Mouse (Mus musculus) liver, embryonic 12.5 days (tissue): ENCODE data around the gene Thap7. TPM values are rescaled to one million over a fixed set of nuclear protein-coding genes. Genes with fewer than 3 reads are reported as not detected.
"Not testable (repeated sequence)": the region's sequence is repeated elsewhere in the genome, so short reads cannot be mapped to it uniquely, and the experiment has no call there.

Source experiments
- ATAC-seq: fragments of 200-750 bp; cut with Nextera tagmentation; 2 replicates; pipeline ENCODE4 v1.8.0; 2017; ENCODE audit warnings: moderate number of reproducible peaks, mild to moderate bottlenecking, moderate library complexity
- H3K27ac ChIP-seq: fragments of 300-500 bp; sonication (generic); 2 replicates; pipeline ENCODE4 v1.5.1; 2016; ENCODE audit warnings: mild to moderate bottlenecking
- H3K27me3 ChIP-seq: fragments of 300-500 bp; sonication (generic); replicated peaks from 2 replicates; pipeline ENCODE4 v1.6.1; 2016; ENCODE audit warnings: mild to moderate bottlenecking, moderate library complexity
- H3K36me3 ChIP-seq: fragments of 300-500 bp; sonication (generic); 2 replicates; pipeline ENCODE4 v1.6.1; 2016; ENCODE audit warnings: mild to moderate bottlenecking, moderate library complexity
- H3K4me1 ChIP-seq: fragments of 300-500 bp; sonication (generic); 2 replicates; pipeline ENCODE4 v1.6.1; 2016
- H3K4me2 ChIP-seq: fragments of 300-500 bp; sonication (generic); 2 replicates; pipeline ENCODE4 v1.6.1; 2016; ENCODE audit warnings: mild to moderate bottlenecking, moderate library complexity
- H3K4me3 ChIP-seq: fragments of 300-500 bp; sonication (generic); 2 replicates; pipeline ENCODE4 v1.5.1; 2016; ENCODE audit warnings: mild to moderate bottlenecking, moderate library complexity
- H3K9ac ChIP-seq: fragments of 300-500 bp; sonication (generic); 2 replicates; pipeline ENCODE4 v1.6.1; 2016; ENCODE audit warnings: mild to moderate bottlenecking, moderate library complexity
- H3K9me3 ChIP-seq: fragments of 300-500 bp; sonication (generic); replicated peaks from 2 replicates; pipeline ENCODE4 v1.6.1; 2016; ENCODE audit warnings: mild to moderate bottlenecking, moderate library complexity
- WGBS: fragments of 180-500 bp; shearing (Covaris S2); methylation state at CpG from one replicate; pipeline ENCODE4 v1.1.7; 2016; ENCODE audit not compliant: insufficient replicate concordance; 5-methylcytosine and 5-hydroxymethylcytosine counted together
- polyA plus RNA-seq: library from polyadenylated mRNA; unstranded; fragments of >200 nt; fragmentation: Nextera tagmentation; extraction: Ambion mirVana; gene quantifications from 2 replicates; pipeline ENCODE4 v1.2.1, GENCODE M21; 2016

Gene Thap7
- polyA plus RNA-seq, 1 experiment from 2014 or later: 36.6 TPM

DNA sequence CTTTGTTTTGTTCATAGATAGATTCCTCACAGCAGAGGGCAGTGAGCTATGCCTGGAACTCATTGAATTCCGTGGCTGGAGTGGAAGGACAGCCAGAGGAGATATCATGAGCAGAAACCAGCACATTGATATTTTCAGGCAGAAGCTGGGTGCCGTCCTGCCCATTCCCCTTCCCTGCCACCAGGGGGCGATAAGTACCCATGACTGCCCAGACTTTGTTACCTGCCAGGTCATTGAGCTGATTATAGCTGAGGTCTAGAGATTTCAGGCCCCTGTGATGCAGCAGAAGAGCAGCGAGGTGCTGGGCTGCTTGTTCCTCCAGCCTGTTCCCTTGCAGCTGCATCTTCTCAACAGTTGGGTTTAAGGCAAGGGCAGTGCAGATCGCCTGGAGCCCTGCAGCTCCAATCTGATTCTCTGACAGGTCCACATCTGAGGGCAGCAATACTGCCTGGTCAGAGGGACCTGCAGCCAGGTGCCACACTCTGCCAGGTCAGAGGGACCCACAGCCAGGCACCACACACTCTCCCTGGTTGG lies 27.1 kb upstream of the Thap7 start:
- WGBS: 2% methylated on average over 5 of the region's 5 CpGs
- no peaks in the 10 kb centered on the region for H3K36me3 ChIP-seq
- H3K4me1 ChIP-seq: peaks cover 71% of the 10 kb centered on the region
- no peak for ATAC-seq
- H3K9me3 ChIP-seq: no peaks in the 10 kb centered on the region
- H3K27ac ChIP-seq: no peak overlapping the region
- 0 out of 2 replicates have a peak overlapping the region, but pooled peaks have one; percentile 12 for H3K9ac ChIP-seq
- H3K27me3 ChIP-seq: peaks cover 40% of the 10 kb centered on the region
- H3K4me3 ChIP-seq: 0 out of 2 replicates have a peak overlapping the region, but pooled peaks have one; percentile 23
- H3K4me2 ChIP-seq: peak overlapping the region; percentile 56

DNA sequence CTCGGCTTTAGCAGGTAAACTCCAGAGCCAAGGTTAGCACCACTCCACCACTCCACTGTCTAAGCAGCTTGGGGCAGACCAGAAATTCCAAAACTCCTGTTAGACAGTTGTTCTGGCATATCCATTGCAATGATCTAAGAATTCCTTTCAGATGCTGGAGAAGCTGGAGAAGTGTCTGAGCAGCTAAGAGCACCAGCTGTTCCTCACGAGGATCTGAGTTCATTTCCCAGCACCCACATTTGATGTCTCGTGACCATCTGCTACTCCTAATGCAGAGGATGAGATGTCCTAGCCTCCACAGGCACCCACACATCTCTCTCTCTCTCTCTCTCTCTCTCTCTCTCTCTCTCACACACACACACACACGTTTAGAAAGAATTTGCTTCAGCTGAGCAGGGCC lies 26.0 kb upstream of the Thap7 start:
- 51% methylated on average over 4 of the region's 4 CpGs for WGBS
- H3K4me3 ChIP-seq: no peak overlapping the region
- H3K9me3 ChIP-seq: no peaks in the 10 kb centered on the region
- H3K27me3 ChIP-seq: peaks cover 33% of the 10 kb centered on the region
- no peak overlapping the region for H3K4me2 ChIP-seq
- H3K9ac ChIP-seq: no peak overlapping the region
- ATAC-seq: no peak
- no peak overlapping the region for H3K27ac ChIP-seq
- no peaks in the 10 kb centered on the region for H3K36me3 ChIP-seq
- peaks cover 67% of the 10 kb centered on the region for H3K4me1 ChIP-seq

DNA sequence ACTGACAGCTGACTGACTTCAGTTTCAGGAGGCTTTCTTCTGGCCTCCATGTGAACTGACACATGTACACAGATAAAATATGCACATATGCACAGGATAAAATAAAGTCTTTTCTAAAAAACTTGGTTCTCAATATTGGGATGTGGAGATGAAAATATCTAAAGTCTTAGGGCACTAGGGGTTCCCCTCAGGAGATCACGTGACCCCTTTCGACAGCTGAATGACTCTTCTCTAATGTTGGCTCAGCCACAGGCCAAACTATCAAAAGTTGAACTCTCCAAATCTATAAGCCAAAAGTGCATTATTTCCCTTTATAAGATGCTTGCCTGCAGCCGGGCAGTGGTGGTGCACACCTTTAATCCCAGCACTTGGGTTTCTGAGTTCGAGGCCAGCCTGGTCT lies 25.2 kb upstream of the Thap7 start:
- H3K4me1 ChIP-seq: peaks cover 60% of the 10 kb centered on the region
- no peak overlapping the region for H3K4me3 ChIP-seq

DNA sequence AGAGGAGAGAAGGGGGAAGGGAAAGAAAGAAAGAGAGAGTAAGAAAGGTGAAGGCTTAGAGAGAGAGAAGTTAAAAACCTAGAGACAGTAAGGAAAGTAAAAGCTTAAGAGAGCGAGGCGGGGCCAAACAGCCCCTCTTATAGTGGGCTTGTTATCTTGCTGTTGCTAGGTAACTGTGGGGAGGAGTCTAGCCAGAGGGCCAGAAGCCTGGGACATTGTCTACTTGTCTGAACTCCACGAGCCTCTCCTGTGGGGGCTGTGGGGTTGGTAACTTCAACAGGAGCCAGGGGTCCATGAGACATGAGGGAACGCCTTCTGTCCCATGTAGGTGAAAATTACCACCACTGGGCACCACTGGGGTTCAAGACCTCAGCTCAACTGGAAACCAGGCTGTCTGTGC lies 23.8 kb upstream of the Thap7 start:
- peak; percentile 69 for ATAC-seq
- H3K9ac ChIP-seq: peak overlapping the region; percentile 68
- 14% methylated on average over 4 of the region's 4 CpGs for WGBS
- peaks cover 16% of the 10 kb centered on the region; the same call in 1 of the 2 replicates for H3K27me3 ChIP-seq
- not testable (repeated sequence) for H3K36me3 ChIP-seq, H3K9me3 ChIP-seq
- peak overlapping the region; percentile 91 for H3K27ac ChIP-seq
- peak overlapping the region; percentile 91 for H3K4me2 ChIP-seq
- H3K4me3 ChIP-seq: peak overlapping the region; percentile 55
- H3K4me1 ChIP-seq: peaks cover 55% of the 10 kb centered on the region

More for the DNA sequence above, 25.2 kb upstream of the Thap7 start:
- Histone ChIP-seq H3K9me3 (no peaks in the 10 kb centered on the region), H3K36me3 (no peaks in the 10 kb centered on the region), H3K27ac (no peak overlapping the region), H3K4me2 (0 out of 2 replicates have a peak overlapping the region, but pooled peaks have one; percentile 91), H3K9ac (no peak overlapping the region), H3K27me3 (peaks cover 29% of the 10 kb centered on the region)
- no peak for ATAC-seq
- WGBS: 77% methylated on average over 4 of the region's 4 CpGs

DNA sequence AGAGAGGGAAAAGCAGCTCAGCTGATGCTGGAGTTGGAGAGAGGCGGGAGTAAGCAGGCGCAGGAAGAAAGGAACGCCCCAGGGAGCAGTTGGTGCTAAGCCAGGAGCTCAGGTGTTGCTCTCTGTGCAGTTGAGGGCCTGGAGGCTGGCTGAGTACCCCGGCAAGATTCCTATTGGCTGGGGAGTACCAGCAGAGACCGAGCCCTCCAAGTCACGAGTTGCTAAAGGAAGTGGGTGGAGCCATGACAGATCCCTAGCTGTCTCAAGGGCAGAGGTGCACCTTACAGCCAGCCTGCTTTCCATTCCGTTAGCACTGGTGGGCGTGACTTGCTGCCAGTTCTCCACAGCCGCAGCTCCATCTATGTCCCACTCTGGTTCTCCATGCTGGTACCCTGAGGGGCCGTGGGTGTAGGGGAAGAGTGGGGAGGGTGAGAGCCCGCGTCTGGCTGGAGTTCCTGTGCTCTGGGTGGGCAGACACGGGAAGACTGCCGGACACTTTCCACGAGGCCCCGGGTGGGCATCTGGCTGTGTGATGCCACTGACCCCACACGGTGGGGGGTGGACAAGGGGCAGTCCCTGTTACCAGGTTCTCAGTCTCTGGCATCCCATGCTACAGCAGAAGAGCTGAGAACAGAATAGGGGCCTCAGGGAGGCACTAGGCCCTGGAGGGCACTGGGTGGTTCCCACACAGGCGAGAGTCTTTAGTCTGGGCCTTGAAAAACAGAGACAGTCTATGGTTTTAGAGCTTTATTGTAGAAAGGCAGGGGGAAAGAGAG lies 23.2 kb upstream of the Thap7 start:
- H3K9me3 ChIP-seq: no peaks in the 10 kb centered on the region
- WGBS: 15% methylated on average over 18 of the region's 18 CpGs

DNA sequence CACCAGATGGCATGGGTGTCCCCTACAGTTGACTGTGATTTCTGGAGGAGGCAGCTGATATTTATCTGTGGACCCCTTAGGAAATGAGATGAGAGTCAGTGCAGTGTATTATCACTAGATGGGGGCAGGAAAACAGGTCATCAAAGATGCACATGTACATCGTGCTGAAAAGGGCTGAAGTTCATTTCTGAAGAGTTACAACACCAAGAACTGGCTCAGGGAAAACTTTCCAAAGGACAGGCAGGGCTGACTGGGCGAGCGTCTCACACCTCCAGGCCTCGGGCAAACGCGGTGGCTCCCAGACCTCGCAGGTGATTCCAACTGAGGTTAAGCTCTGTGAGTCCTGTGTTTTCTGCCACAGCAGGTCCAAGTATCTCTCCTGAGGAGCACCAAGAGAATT lies 21.9 kb upstream of the Thap7 start:
- ATAC-seq: no peak
- 0 out of 2 replicates have a peak, but pooled peaks cover 12% of the 10 kb centered on the region for H3K27me3 ChIP-seq
- no peak overlapping the region for H3K4me3 ChIP-seq
- H3K27ac ChIP-seq: no peak overlapping the region
- no peaks in the 10 kb centered on the region for H3K9me3 ChIP-seq
- 50% methylated on average over 7 of the region's 7 CpGs for WGBS
- no peak overlapping the region for H3K9ac ChIP-seq
- no peak overlapping the region for H3K4me2 ChIP-seq
- H3K4me1 ChIP-seq: peaks cover 39% of the 10 kb centered on the region
- H3K36me3 ChIP-seq: no peaks in the 10 kb centered on the region

More for the DNA sequence above, 23.2 kb upstream of the Thap7 start:
- H3K4me1 ChIP-seq: peaks cover 51% of the 10 kb centered on the region
- peak overlapping the region; percentile 91 for H3K27ac ChIP-seq
- peak overlapping the region; percentile 55 for H3K4me3 ChIP-seq
- H3K4me2 ChIP-seq: peak overlapping the region; percentile 91
- peak; percentile 90 for ATAC-seq
- H3K36me3 ChIP-seq: no peaks in the 10 kb centered on the region
- H3K9ac ChIP-seq: peak overlapping the region; percentile 68
- H3K27me3 ChIP-seq: peaks cover 10% of the 10 kb centered on the region; the same call in 1 of the 2 replicates

DNA sequence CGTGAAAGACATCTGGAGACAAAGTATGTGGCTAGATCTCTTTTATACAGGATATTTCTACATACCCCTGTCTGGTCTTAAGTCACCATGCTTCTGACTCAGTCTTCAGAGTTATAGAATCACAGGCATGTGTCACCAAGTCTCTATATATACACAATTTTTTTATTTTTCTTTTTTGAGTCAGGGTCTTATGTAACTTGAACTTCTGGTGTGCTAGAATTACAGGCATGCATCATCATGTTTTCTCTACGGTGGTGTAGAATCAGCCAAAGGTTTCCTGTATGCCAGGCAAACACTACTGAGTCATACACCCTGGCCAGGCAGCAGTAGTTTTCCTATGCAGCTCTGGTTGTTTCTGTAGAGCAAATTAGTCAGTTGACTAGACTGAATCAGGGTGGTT lies 11.7 kb upstream of the Thap7 start:
- Histone ChIP-seq H3K4me1 (no peaks in the 10 kb centered on the region), H3K9me3 (no peaks in the 10 kb centered on the region; the same call in 1 of the 2 replicates), H3K4me2 (no peak overlapping the region), H3K9ac (no peak overlapping the region), H3K27ac (no peak overlapping the region), H3K27me3 (peaks cover 39% of the 10 kb centered on the region), H3K4me3 (no peak overlapping the region), H3K36me3 (no peaks in the 10 kb centered on the region)
- 58% methylated on average over 2 of the region's 2 CpGs for WGBS
- no peak for ATAC-seq

DNA sequence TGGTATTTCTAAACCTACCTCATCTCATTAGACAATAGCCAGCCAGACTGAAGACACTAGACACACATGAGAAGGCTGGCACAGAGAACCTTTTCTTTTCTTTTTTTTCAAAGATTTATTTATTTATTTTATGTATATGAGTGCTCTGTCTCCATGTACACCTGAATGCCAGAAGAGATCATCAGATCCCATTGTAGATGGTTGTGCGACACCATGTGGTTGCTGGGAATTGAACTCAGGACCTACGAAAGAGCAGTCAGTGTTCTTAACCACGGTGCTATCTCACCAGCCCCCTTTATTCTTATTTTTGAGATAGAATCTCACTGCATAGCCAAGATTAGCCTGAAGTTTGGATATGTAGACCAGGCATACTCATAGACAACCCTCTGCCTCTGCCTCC lies 5.6 kb upstream of the Thap7 start:
- Histone ChIP-seq H3K4me1 (peaks cover 12% of the 10 kb centered on the region), H3K9me3 (no peaks in the 10 kb centered on the region), H3K4me2 (no peak overlapping the region), H3K36me3 (no peaks in the 10 kb centered on the region), H3K9ac (no peak overlapping the region), H3K4me3 (no peak overlapping the region), H3K27me3 (peaks cover 30% of the 10 kb centered on the region), H3K27ac (no peak overlapping the region)
- no peak for ATAC-seq
- 70% methylated on average over 3 of the region's 3 CpGs for WGBS

DNA sequence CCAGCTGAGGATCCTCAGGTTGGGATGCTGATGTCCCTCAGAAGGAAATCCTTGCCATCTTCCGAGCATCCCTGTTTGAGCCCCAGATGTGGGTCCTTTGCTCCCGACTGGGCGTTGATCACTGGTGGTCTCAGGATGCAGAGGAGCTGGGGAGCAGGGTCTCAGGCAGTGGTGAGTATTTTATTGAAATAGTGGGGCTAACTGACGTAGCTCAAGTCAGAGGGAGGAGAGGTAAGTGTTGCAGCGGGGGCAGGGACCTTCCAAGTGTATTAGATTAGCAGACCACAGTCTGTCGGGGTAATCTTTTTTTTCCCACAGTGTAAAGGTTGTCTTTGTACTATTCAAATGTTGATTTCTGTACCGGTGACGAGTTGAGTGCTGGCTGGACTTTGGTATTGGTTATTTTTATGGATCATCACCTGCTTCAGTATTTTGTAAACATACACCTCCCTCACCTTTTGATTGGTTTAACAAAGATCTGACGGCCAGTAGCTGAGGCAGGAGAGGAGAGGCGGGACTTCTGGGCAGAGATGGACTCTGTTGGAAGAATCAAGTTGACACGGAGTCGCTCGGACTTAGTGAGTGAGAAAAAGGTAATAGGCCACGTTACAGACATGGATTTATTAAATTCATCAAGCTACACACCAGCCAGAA lies 1.9 kb upstream of the Thap7 start:
- peaks cover 15% of the 10 kb centered on the region for H3K36me3 ChIP-seq
- no peaks in the 10 kb centered on the region; the same call in 1 of the 2 replicates for H3K27me3 ChIP-seq
- ATAC-seq: no peak
- H3K4me2 ChIP-seq: no peak overlapping the region
- no peak overlapping the region for H3K27ac ChIP-seq
- H3K9me3 ChIP-seq: no peaks in the 10 kb centered on the region
- H3K4me3 ChIP-seq: no peak overlapping the region
- H3K9ac ChIP-seq: no peak overlapping the region
- 53% methylated on average over 14 of the region's 14 CpGs for WGBS
- peaks cover 33% of the 10 kb centered on the region for H3K4me1 ChIP-seq

DNA sequence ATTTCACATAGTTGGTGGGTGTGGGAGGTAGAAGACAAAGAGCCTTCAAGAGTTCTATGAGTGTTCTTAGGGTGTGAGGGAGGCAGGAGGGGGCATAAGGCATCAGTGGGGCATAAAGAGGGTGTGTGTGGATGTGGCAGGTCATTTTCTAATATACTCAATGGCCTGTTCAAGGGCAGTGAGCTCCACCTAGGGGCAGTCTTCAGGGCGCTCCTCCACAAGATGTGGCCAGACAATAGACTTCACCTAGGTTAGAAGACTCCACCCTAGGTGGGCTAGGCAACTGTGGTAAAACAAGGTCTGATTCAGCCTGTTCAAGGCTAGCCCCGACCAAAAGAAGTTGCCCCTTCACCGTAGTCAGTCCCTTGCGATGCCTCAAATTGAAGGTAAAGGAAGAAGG lies 1.3 kb upstream of the Thap7 start:
- H3K4me3 ChIP-seq: no peak overlapping the region
- no peaks in the 10 kb centered on the region; the same call in 1 of the 2 replicates for H3K27me3 ChIP-seq
- no peaks in the 10 kb centered on the region for H3K9me3 ChIP-seq
- WGBS: 52% methylated on average over 4 of the region's 4 CpGs
- peaks cover 21% of the 10 kb centered on the region for H3K36me3 ChIP-seq
- no peak for ATAC-seq
- no peak overlapping the region for H3K27ac ChIP-seq
- no peak overlapping the region for H3K9ac ChIP-seq
- H3K4me1 ChIP-seq: peaks cover 33% of the 10 kb centered on the region
- H3K4me2 ChIP-seq: no peak overlapping the region; the same call in 1 of the 2 replicates

DNA sequence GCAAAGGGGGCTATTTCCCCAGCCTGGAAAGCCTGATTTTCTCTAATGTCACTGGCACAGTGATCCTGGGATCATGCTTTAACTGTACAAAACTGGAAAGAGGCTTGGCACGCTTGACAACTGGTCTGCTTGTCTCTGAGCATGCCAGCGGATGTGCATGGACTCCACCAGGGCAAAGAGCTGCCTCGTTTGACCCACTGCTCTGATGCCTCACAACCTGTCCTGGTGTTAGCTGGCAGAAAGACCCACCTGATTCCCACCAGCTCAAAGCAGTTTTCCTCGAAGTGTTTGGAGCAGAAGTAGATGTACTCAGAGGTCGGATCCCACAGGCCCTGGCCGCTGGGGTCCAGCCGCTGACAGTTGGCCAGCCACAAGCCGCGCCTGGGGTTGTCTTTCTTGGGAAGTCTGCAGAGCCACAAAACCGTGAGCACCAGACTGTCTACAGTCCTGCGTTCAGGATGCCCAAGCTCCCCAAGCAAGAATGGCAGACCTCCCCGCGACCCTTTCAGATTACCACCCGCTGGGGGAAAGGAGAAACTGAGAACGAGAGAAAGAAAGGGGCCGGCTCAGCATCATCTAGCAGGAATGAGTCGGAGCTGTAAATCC lies 852 bp downstream of the Thap7 start:
- ATAC-seq: no peak

More for the DNA sequence above, 852 bp downstream of the Thap7 start:
- H3K27me3 ChIP-seq: no peaks in the 10 kb centered on the region; the same call in 1 of the 2 replicates
- peak overlapping the region; percentile 95 for H3K27ac ChIP-seq
- H3K4me1 ChIP-seq: peaks cover 33% of the 10 kb centered on the region
- H3K4me2 ChIP-seq: peak overlapping the region; percentile 97
- H3K36me3 ChIP-seq: peaks cover 42% of the 10 kb centered on the region
- H3K9ac ChIP-seq: peak overlapping the region; percentile 88
- WGBS: 13% methylated on average over 17 of the region's 17 CpGs
- no peaks in the 10 kb centered on the region for H3K9me3 ChIP-seq
- H3K4me3 ChIP-seq: peak overlapping the region; percentile 74
